ENCODE assay signal across 7 mouse cellular contexts in the genomic region with DNA sequence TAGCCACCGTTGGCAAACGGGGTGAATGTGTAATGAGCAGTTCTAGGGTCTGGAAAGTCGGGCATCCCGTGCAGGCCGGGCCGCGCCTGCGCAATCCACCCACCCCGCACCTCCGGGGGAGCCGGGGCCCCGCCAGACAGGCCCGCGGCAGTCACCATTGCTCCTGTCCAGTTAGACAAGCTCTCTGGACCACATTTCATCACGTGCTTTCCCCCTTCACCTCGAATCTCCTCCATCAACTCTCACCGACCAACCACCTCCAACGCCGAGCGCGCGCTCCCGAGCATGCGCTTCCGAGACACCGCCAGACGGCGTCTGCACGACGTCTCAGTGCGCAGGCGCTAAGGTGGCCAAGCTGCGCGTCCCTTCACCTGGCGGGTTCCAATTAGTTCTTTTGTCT. TPM values are rescaled to one million over a fixed set of nuclear protein-coding genes. Genes with fewer than 3 reads are reported as not detected.
A peak's percentile ranks its signal among the peaks of the same experiment; 100 is the strongest.
DNase-seq lines count a peak whose midpoint lies in the region; ATAC-seq and TF ChIP-seq lines count a peak whose summit lies in the region.

A gene (minus strand): TSS at position 281 of the 400 bp plus-strand sequence.

- TF ChIP-seq CTCF in bone marrow macrophage, adult 2 months (IDR thresholded peaks at IDR 0.05; ENCODE audit: low read depth, low read length): no peak
- TF ChIP-seq CTCF in embryonic fibroblast, embryonic 13.5 days (IDR thresholded peaks at IDR 0.05; ENCODE audit: borderline replicate concordance, insufficient read depth, low read length): peak; percentile 34; the same call in 1 of the 2 replicates
- TF ChIP-seq CTCF in midbrain, postnatal 0 days (IDR thresholded peaks at IDR 0.05): peak; percentile 72

- under 1% methylated on average over 35 of the region's 35 CpGs for WGBS in heart, embryonic 11.5 days (ENCODE audit: insufficient replicate concordance)
- WGBS in kidney, embryonic 15.5 days: 1% methylated on average over 35 of the region's 35 CpGs
- under 1% methylated on average over 35 of the region's 35 CpGs for WGBS in limb, embryonic 15.5 days
- WGBS in midbrain, postnatal 0 days: 3% methylated on average over 35 of the region's 35 CpGs

- H3K4me3 ChIP-seq in bone marrow macrophage, adult 2 months (ENCODE audit: insufficient read depth, low read length): peak within 1 kb of the TSS; percentile 64
- H3K4me3 ChIP-seq in embryonic fibroblast, embryonic 13.5 days (ENCODE audit: insufficient read depth, low read length): peak within 1 kb of the TSS; percentile 40
- H3K4me3 ChIP-seq in heart, embryonic 11.5 days (ENCODE audit: low read depth, low read length): peak within 1 kb of the TSS; percentile 56
- peak within 1 kb of the TSS; percentile 60 for H3K4me3 ChIP-seq in kidney, embryonic 15.5 days (replicated peaks)
- H3K4me3 ChIP-seq in limb, embryonic 15.5 days: peak within 1 kb of the TSS; percentile 52
- H3K4me3 ChIP-seq in midbrain, postnatal 0 days (ENCODE audit: low read depth, low read length): peak within 1 kb of the TSS; percentile 57

- peak; percentile 93 for DNase-seq in midbrain, postnatal 0 days (ENCODE audit: low spot score)
- peak; percentile 61 to 71 for DNase-seq in spleen, postnatal 14 days (ENCODE audit: low spot score in 2 of 2)

- no peaks in the 10 kb centered on the region for H3K9me3 ChIP-seq in heart, embryonic 11.5 days (replicated peaks; ENCODE audit: control insufficient read depth, low read length)
- no peaks in the 10 kb centered on the region for H3K9me3 ChIP-seq in kidney, embryonic 15.5 days (replicated peaks)
- no peaks in the 10 kb centered on the region for H3K9me3 ChIP-seq in limb, embryonic 15.5 days
- no peaks in the 10 kb centered on the region for H3K9me3 ChIP-seq in midbrain, postnatal 0 days (ENCODE audit: low read length)

- H3K36me3 ChIP-seq in heart, embryonic 11.5 days (ENCODE audit: control insufficient read depth, insufficient read depth, low read length): no peaks in the 10 kb centered on the region
- H3K36me3 ChIP-seq in kidney, embryonic 15.5 days: peaks cover 13% of the 10 kb centered on the region
- 0 out of 2 replicates have a peak, but pooled peaks cover 5% of the 10 kb centered on the region for H3K36me3 ChIP-seq in limb, embryonic 15.5 days
- H3K36me3 ChIP-seq in midbrain, postnatal 0 days (ENCODE audit: insufficient read depth, low read length): no peaks in the 10 kb centered on the region

- no peak for TF ChIP-seq POLR2A in bone marrow macrophage, adult 2 months (IDR thresholded peaks at IDR 0.05; ENCODE audit: borderline replicate concordance, low read depth, low read length)
- TF ChIP-seq POLR2A in embryonic fibroblast, embryonic 13.5 days (IDR thresholded peaks at IDR 0.05; ENCODE audit: low read depth, low read length): peak; percentile 79

- H3K27ac ChIP-seq in bone marrow macrophage, adult 2 months (ENCODE audit: insufficient read depth, low read depth, low read length): no peak within 1 kb of the TSS
- no peak within 1 kb of the TSS for H3K27ac ChIP-seq in embryonic fibroblast, embryonic 13.5 days (ENCODE audit: insufficient read depth, low read length)
- H3K27ac ChIP-seq in heart, embryonic 11.5 days (ENCODE audit: low read depth, low read length): peak within 1 kb of the TSS; percentile 70
- H3K27ac ChIP-seq in kidney, embryonic 15.5 days: peak within 1 kb of the TSS; percentile 90
- H3K27ac ChIP-seq in limb, embryonic 15.5 days: peak within 1 kb of the TSS; percentile 87
- peak within 1 kb of the TSS; percentile 70 for H3K27ac ChIP-seq in midbrain, postnatal 0 days (ENCODE audit: low read depth, low read length)

- no peaks in the 10 kb centered on the region for H3K27me3 ChIP-seq in heart, embryonic 11.5 days (ENCODE audit: control insufficient read depth, insufficient read depth, low read length)
- no peaks in the 10 kb centered on the region for H3K27me3 ChIP-seq in kidney, embryonic 15.5 days
- H3K27me3 ChIP-seq in limb, embryonic 15.5 days: no peaks in the 10 kb centered on the region
- H3K27me3 ChIP-seq in midbrain, postnatal 0 days (ENCODE audit: insufficient read depth, low read length): no peaks in the 10 kb centered on the region

- H3K9ac ChIP-seq in heart, embryonic 11.5 days (ENCODE audit: low read depth, low read length): peak within 1 kb of the TSS; percentile 84
- peak within 1 kb of the TSS; percentile 58 for H3K9ac ChIP-seq in kidney, embryonic 15.5 days
- H3K9ac ChIP-seq in limb, embryonic 15.5 days: peak within 1 kb of the TSS; percentile 53
- H3K9ac ChIP-seq in midbrain, postnatal 0 days (replicated peaks; ENCODE audit: low read length, poor library complexity, severe bottlenecking): peak within 1 kb of the TSS; percentile 48

- H3K4me2 ChIP-seq in heart, embryonic 11.5 days: peak within 1 kb of the TSS; percentile 66
- peak within 1 kb of the TSS; percentile 69 for H3K4me2 ChIP-seq in kidney, embryonic 15.5 days
- H3K4me2 ChIP-seq in limb, embryonic 15.5 days: peak within 1 kb of the TSS; percentile 51
- peak within 1 kb of the TSS; percentile 65 for H3K4me2 ChIP-seq in midbrain, postnatal 0 days (ENCODE audit: low read depth, low read length, poor library complexity, severe bottlenecking)

- peak; percentile 83 for ATAC-seq in heart, embryonic 11.5 days (replicated peaks; ENCODE audit: insufficient number of reproducible peaks, low FRiP score, low TSS enrichment)
- ATAC-seq in kidney, embryonic 15.5 days (replicated peaks; ENCODE audit: low FRiP score): peak; percentile 84
- ATAC-seq in limb, embryonic 15.5 days (ENCODE audit: insufficient number of reproducible peaks, low FRiP score, low TSS enrichment, low read depth): peak; percentile 85
- ATAC-seq in midbrain, postnatal 0 days (ENCODE audit: low FRiP score): peak; percentile 90

- peaks cover 8% of the 10 kb centered on the region for H3K4me1 ChIP-seq in bone marrow macrophage, adult 2 months (ENCODE audit: control insufficient read depth, insufficient read depth, low read length)
- peaks cover 3% of the 10 kb centered on the region for H3K4me1 ChIP-seq in embryonic fibroblast, embryonic 13.5 days (ENCODE audit: control insufficient read depth, insufficient read depth, low read length)
- H3K4me1 ChIP-seq in heart, embryonic 11.5 days (ENCODE audit: control insufficient read depth, insufficient read depth, low read length): no peaks in the 10 kb centered on the region; the same call in 1 of the 2 replicates
- H3K4me1 ChIP-seq in kidney, embryonic 15.5 days: peaks cover 29% of the 10 kb centered on the region
- H3K4me1 ChIP-seq in limb, embryonic 15.5 days: peaks cover 21% of the 10 kb centered on the region; the same call in 1 of the 2 replicates
- no peaks in the 10 kb centered on the region for H3K4me1 ChIP-seq in midbrain, postnatal 0 days (ENCODE audit: insufficient read depth, low read length)

RNA-seq across cellular contexts. Expression of the gene that starts here (rescaled TPM):
- polyA plus RNA-seq in bone marrow macrophage, adult 2 months (2012; ENCODE audit: insufficient read depth, insufficient read length, missing spikeins): 7.0 and 8.1 TPM in 2 replicates
- polyA plus RNA-seq in embryonic fibroblast, embryonic 13.5 days (2011; ENCODE audit: insufficient read length, low read depth, missing spikeins): 13.4 and 14.4 TPM in 2 replicates
- 6.7 and 8.3 TPM in 2 replicates for polyA plus RNA-seq in heart, embryonic 11.5 days (2014; fragmentation: Nextera tagmentation; extraction: Ambion mirVana)
- polyA plus RNA-seq in kidney, embryonic 15.5 days (2015; fragmentation: Nextera tagmentation; extraction: Ambion mirVana): 8.7 and 9.6 TPM in 2 replicates
- 8.1 and 9.4 TPM in 2 replicates for polyA plus RNA-seq in limb, embryonic 15.5 days (2015; fragmentation: Nextera tagmentation; extraction: Ambion mirVana)
- 7.2 and 9.9 TPM in 2 replicates for total RNA-seq in midbrain, postnatal 0 days (2014; rRNA removed)
- 4.7 and 5.0 TPM in 2 replicates for polyA plus RNA-seq in midbrain, postnatal 0 days (2015; fragmentation: Nextera tagmentation; extraction: Ambion mirVana)

Comparison
In these comparisons a context has a peak if more than half of its experiments do, and no peak if none do; other contexts are left out.
1. H3K27ac ChIP-seq: peak in heart, embryonic 11.5 days (single experiment), kidney, embryonic 15.5 days (single experiment), limb, embryonic 15.5 days (single experiment) and midbrain, postnatal 0 days (single experiment); none in bone marrow macrophage, adult 2 months (single experiment) and embryonic fibroblast, embryonic 13.5 days (single experiment).
2. Peak in every context shown above with its lines, with median percentiles within 50 percentile points of each other: H3K4me3 ChIP-seq, ATAC-seq, H3K4me2 ChIP-seq and H3K9ac ChIP-seq.